Mouse (Mus musculus): ENCODE results near the gene Apobec3.
"Not testable (repeated sequence)": the region's sequence is repeated elsewhere in the genome, so short reads cannot be mapped to it uniquely, and the experiment has no call there.

- TF ChIP-seq CTCF (IDR thresholded peaks at IDR 0.05; ENCODE audit: control insufficient read depth, insufficient read depth, low read length); POLR2A (IDR thresholded peaks at IDR 0.05; ENCODE audit: borderline replicate concordance, control insufficient read depth, low read depth, low read length): not testable (repeated sequence)
These were observed 19.4 kb downstream of the Apobec3 start for GRCm38 (mm10) chr15:79910812-79911211.

Measured in bone marrow, adult 2 months (tissue).